Mouse (Mus musculus) skeletal muscle tissue, postnatal 0 days (tissue): ENCODE data around the gene Fscn2. TPM values are rescaled to one million over a fixed set of nuclear protein-coding genes. Genes with fewer than 3 reads are reported as not detected.

Source experiments
- microRNA-seq, 2 experiments: library from miRNA; unstranded; fragments of <30 nt; microRNA quantifications; one replicate each; pipeline ENCODE4; 2016
- polyA plus RNA-seq: library from polyadenylated mRNA; unstranded; fragments of >200 nt; fragmentation: Nextera tagmentation; extraction: Ambion mirVana; gene quantifications from 2 replicates; pipeline ENCODE4 v1.2.1, GENCODE M21; 2015

Fscn2 gene
- 3.7 and 3.9 TPM in 2 replicates for polyA plus RNA-seq

GRCm38 (mm10) chr11:120361295-120361694, at the start of gene Fscn2:
TSS of gene Fscn2 (plus strand) at chr11:120361534.

GRCm38 (mm10) chr11:120347791-120348683, 13.3 kb upstream of the Fscn2 start, which contains the start of gene Actg1:
TSS of gene Actg1 (minus strand) at chr11:120348542.

GRCm38 (mm10) chr11:120378611-120379540, 17.5 kb downstream of the Fscn2 start, which contains the start of gene Faap100:
TSS of gene Faap100 (minus strand) at chr11:120378764.

Small RNA genes lying within 50 kb of the gene (microRNA-seq; reads per million reads assigned to microRNA genes)
- gene Gm23419 (0 to 0.10 reads per million in 2 experiments), gene Mir6935 (1.5 to 2.5 reads per million in 2 experiments)

Other genes with a start within 250 kb of the Fscn2 start
- gene Slc38a10, start 210.2 kb upstream of the Fscn2 start, polyA plus RNA-seq = 36.1 and 43.6 TPM in 2 replicates
- gene Bahcc1, start 128.6 kb upstream of the Fscn2 start, polyA plus RNA-seq = 2.8 and 3.3 TPM in 2 replicates
- 620 and 703 TPM in 2 replicates for gene Actg1, start 13.0 kb upstream of the Fscn2 start, polyA plus RNA-seq
- gene Faap100, start 17.2 kb downstream of the Fscn2 start, polyA plus RNA-seq = 13.6 and 17.9 TPM in 2 replicates
- 26.1 and 28.5 TPM in 2 replicates for gene Nploc4, start 76.2 kb downstream of the Fscn2 start, polyA plus RNA-seq
- 0.07 TPM in 1 of 2 replicates, not detected in the other for gene Tspan10, start 81.1 kb downstream of the Fscn2 start, polyA plus RNA-seq
- gene Pde6g, start 92.0 kb downstream of the Fscn2 start, polyA plus RNA-seq = 0.32 and 0.35 TPM in 2 replicates
- 40.3 and 48.5 TPM in 2 replicates for gene Oxld1, start 96.5 kb downstream of the Fscn2 start, polyA plus RNA-seq
- 8.1 and 8.7 TPM in 2 replicates for gene Ccdc137, start 96.6 kb downstream of the Fscn2 start, polyA plus RNA-seq
- gene Arl16, start 106.1 kb downstream of the Fscn2 start, polyA plus RNA-seq = 28.0 and 33.5 TPM in 2 replicates
- gene Mrpl12, start 123.1 kb downstream of the Fscn2 start, polyA plus RNA-seq = 191 and 195 TPM in 2 replicates
- gene Slc25a10, start 130.3 kb downstream of the Fscn2 start, polyA plus RNA-seq = 15.4 and 38.7 TPM in 2 replicates
- 0.17 and 0.27 TPM in 2 replicates for gene Gcgr, start 169.2 kb downstream of the Fscn2 start, polyA plus RNA-seq
- gene Mcrip1, start 188.2 kb downstream of the Fscn2 start, polyA plus RNA-seq = 123 and 145 TPM in 2 replicates
- 121 and 146 TPM in 2 replicates for gene Ppp1r27, start 189.6 kb downstream of the Fscn2 start, polyA plus RNA-seq
- gene P4hb, start 211.7 kb downstream of the Fscn2 start, polyA plus RNA-seq = 311 and 389 TPM in 2 replicates
- 252 and 323 TPM in 2 replicates for gene Arhgdia, start 220.1 kb downstream of the Fscn2 start, polyA plus RNA-seq
- 130 and 181 TPM in 2 replicates for gene Alyref, start 236.8 kb downstream of the Fscn2 start, polyA plus RNA-seq
- 109 and 118 TPM in 2 replicates for gene Anapc11, start 236.9 kb downstream of the Fscn2 start, polyA plus RNA-seq
- 1.2 and 2.0 TPM in 2 replicates for gene Npb, start 246.9 kb downstream of the Fscn2 start, polyA plus RNA-seq